Mouse (Mus musculus) layer of hippocampus, adult 8-10 months (tissue): ENCODE measurements around the gene Jph4. TPM values are rescaled to one million over a fixed set of nuclear protein-coding genes. Genes with fewer than 3 reads are reported as not detected.

Experiments used
- DNase-seq, 2 experiments: peaks; one replicate each; pipeline ENCODE4 v3.0.0; 2022; ENCODE audit warnings: low spot score in 2 of 2
- total RNA-seq, 4 experiments: library from RNA; stranded (reverse); gene quantifications; 2 replicates each; pipeline ENCODE4 v1.2.4; 2022

Jph4 gene
- total RNA-seq, 4 experiments from 2014 or later = 361 to 416 (median 386) TPM

- no peak for DNase-seq
Measured at GRCm38 (mm10) chr14:55095263-55095662, 21.5 kb downstream of the Jph4 start.

- peak in 1 of 2 experiments; percentile 78 for DNase-seq
Measured at GRCm38 (mm10) chr14:55094704-55095231, 22.0 kb downstream of the Jph4 start, which contains the start of gene Thtpa. Thtpa (plus strand) TSS chr14:55094784.

DNA sequence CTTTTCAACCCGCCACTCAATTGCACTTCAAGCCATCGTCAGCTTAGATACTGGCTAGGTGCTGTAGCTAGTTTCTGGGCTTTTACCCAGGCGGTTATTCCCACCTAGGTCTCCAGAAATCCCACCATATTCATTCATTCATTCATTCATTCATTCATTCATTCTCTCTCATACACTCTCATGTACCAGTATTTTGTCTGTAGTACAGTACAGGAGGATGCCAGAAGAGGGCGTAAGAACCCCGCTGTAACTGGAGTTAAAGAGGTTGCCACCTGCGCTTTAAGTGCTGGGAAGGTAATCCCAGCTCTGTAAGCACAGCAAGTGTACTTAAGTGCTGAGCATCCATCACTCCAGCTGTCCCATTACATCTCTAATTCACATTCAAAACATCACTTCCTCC lies 22.8 kb downstream of the Jph4 start:
- DNase-seq = no peak

DNA sequence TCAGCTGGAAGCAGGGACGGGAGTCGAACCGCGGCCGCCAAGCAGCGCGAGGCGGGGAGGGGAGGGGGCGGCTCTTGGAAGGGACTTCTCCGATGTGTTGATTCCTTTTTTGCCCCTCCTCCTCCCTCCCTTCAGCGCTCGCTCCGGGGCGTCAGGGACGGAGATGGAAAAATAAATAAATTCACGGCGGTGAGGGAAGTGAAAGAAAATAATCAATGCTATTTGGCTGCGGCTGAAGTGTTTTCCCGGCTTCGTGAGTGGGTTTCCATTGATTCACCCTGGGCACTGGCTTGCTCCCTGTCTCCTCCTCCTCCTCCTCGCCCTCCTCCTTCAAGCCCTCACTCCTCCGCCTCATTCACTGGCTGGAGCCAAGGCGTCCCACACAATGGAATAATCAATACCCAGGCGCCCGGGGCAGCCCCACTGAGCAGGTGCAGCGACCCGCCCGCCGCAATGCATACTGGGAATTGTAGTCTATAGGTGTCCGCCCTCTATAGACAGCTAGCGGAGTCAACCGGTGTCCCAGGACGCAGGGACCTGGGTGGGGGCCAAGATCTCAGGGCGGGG lies 24.6 kb downstream of the Jph4 start, which contains the start of gene Zfhx2:
Gene Zfhx2 (minus strand): TSS at position 314 of the 567 bp plus-strand sequence.
- DNase-seq = peak; percentile 96

- no peak for DNase-seq
Measured at GRCm38 (mm10) chr14:55091209-55091865, 25.4 kb downstream of the Jph4 start.

GRCm38 (mm10) chr14:55089199-55089947 lies 27.4 kb downstream of the Jph4 start:
- DNase-seq = no peak

- no peak for DNase-seq
Measured at GRCm38 (mm10) chr14:55086009-55086514, 30.7 kb downstream of the Jph4 start.

- DNase-seq = no peak
Measured at GRCm38 (mm10) chr14:55085324-55086008, 31.3 kb downstream of the Jph4 start.

DNA sequence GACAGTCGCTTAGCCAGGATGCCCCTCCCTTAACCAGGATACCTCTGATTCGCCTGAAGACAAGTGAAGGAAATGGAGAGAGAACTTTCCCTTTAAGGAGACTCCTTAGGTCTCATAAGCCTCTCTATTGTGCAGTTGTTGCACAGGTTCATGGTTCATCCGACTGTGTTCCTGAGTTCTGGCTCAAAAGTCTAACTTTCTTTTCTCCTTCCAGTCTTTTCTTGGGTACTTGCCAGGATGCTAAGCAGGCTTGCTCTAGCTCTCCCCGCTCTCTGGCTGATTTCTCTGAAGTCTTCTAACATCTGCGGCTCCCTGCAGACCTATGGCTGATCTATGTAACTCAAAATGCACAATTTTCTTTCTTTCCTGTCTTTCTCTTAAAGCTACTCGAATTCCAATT lies 33.3 kb downstream of the Jph4 start:
- no peak for DNase-seq

GRCm38 (mm10) chr14:55081105-55081504 lies 35.6 kb downstream of the Jph4 start:
- DNase-seq = no peak

- peak in 1 of 2 experiments; percentile 77 for DNase-seq
Measured at GRCm38 (mm10) chr14:55079214-55079970, 37.3 kb downstream of the Jph4 start.

DNA sequence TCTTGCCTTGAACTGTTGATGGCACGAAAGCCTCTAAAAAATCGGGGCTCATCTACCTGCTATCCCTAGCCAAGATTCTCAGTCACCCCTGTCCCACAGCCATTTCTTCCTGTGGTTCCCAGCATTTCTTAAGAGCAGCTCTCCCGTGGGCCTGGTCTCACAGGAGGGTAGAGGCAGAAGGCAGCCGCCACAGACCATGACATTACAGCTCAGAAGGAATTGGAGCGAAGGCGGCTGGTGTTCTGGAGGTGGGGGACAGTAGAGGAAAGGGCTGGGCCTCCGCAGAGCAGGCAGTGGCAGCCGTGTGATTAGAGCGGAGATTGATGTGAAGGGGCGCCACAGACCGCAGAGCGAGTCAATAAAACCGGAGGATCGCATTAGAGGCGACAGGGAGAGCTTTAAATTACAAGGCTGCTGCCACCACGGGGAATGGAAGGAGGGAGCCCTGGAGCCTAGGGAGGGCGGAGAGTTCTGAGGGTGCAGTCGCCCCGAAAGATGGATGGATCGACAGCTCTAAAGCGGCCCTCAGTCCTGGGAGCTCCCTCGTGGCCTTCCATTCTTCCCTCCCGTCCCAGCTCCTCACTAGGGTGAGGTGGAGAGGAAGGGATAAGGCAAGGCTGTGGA lies 38.3 kb downstream of the Jph4 start:
- DNase-seq = no peak

DNA sequence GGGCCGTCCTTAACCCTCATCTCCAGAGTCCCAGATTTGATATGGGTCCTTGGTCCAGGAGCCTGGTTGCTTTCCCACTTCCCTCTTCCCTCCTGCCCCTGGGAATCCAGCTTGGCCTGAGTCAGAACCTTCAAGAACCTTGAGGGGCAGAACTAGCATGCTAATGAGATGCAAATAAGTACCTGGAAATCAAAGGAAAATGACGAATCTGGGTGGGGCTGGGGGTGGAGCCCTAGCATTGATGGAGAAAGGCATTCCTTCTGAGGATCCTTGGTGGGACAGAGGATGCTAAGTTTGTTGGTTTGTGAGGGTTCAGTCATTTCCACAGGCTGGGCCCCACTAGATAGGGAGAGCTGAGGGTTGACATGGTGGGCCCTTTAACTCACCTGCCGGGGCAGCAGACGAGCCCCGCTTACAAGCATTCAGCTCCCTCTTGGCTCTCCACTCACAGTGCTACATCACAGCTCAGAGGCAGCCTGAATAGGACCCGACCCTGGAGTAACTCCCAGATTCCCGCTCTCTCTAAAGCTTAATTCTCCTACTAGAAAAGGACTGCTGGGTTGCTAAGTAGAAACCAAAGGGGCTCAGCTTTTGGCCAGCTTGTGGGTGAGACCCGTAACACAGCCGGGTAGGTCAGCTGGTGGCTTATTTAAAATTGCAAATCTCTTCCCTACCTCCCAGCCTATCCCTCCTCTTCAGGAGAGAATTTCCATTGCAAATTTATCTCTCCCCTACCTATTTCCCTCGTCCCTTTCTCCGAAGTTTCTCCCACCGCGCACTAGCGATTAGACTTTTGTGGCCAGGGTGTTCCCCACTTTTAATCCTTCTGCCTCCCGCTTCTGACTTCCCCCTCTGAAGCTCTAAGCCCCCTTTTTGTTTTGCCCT lies 39.0 kb downstream of the Jph4 start:
- DNase-seq = no peak

- no peak for DNase-seq
Measured at GRCm38 (mm10) chr14:55076956-55077355, 39.8 kb downstream of the Jph4 start.

DNA sequence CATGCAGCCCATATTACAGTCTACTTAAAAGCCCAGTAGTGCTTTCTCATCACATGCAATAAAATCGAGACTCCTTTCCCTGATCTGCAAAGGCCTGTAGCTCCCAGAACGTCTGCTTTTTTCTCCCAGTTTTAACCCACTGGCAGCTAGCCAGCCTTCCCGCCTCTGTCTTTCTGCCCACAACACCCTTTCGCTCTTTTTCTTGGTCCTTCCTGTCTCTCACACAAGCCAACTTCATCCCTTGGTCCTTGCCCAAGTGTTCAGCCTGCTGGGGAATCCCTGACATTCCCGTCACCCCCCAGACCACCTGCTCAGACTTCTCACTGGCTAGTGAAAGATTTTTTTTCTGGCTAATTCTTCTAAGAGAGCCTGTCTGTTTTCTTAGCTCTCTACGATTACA lies 40.5 kb downstream of the Jph4 start:
- DNase-seq = no peak

DNA sequence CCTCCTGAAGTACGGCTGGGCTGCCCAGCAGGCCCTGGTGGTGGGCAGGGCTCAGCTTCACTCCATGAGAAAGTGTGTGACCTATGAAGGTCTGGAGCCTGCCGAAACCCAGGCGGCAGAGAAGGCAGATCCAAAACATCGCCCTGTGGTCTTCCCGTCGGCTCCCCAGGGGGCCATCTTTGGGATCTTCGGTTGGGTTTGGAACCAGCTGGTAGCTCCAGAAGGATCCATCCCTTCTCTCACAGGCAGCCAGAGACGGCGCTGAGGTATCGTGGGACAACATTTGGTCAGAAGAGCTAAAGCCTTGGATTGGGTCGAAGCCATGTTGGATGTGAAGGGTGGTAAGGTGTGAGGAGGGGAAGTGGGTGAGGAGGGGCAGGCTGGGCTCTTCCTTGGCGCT lies 42.3 kb downstream of the Jph4 start:
- no peak for DNase-seq

DNA sequence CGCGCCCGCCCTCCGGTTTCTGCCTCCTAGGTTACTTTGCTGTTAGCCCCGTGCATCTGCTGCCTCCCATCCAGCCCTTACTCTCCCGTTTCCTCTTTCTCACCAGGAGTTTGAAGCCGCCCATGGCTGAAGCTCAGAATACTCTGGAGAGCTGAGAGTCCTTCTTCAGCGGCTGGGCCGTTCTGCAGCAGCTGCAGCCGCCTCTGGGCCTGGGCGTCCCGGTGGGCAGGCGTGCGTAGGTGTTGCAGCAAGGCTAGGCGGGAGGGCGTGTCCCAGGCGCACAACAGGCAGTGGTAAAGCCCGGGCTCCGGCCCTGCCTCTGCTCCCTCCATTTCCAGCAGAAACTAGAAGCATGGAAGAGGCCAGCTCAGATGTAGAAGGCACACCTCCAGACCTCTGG lies 45.0 kb downstream of the Jph4 start:
- no peak for DNase-seq

DNA sequence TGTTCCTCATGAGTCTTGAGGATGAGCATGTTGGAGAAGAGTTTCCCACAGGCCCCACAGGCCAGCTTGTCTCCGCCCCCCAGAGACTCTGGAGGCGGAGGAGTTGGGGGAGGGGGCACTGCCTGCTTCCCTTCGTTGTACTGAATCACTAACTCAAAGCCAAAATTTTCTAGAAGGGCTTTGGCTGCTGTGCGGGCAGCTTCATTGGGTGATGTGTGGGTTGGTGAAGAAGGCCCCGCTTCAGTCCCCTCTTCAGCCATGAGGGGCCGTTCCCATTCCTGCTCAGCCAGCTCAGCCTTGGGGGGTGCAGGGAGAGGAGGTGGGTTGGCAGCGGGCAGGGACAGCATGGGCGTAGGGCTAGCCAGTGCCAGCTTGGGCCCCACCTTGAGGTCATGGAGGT lies 50.7 kb downstream of the Jph4 start:
- no peak for DNase-seq

- DNase-seq = no peak
Measured at GRCm38 (mm10) chr14:55065391-55065790, 51.3 kb downstream of the Jph4 start.
